Mouse (Mus musculus): ENCODE measurements around the gene Slc3a2. TPM values are rescaled to one million over a fixed set of nuclear protein-coding genes. Genes with fewer than 3 reads are reported as not detected.
A peak's percentile ranks its signal among the peaks of the same experiment; 100 is the strongest.

Gene Slc3a2
- 114 and 115 TPM in 2 replicates for polyA plus RNA-seq (2016; fragmentation: Nextera tagmentation; extraction: Ambion mirVana)

GRCm38 (mm10) chr19:8722907-8723573 is at the start of gene Slc3a2:
TSS of gene Slc3a2 (minus strand) at chr19:8723369.
- Histone ChIP-seq H3K4me3 (replicated peaks) (peak within 1 kb of the TSS; percentile 74), H3K36me3 (peaks cover 32% of the 10 kb centered on the region), H3K4me2 (peak within 1 kb of the TSS; percentile 86), H3K9ac (replicated peaks) (peak within 1 kb of the TSS; percentile 98), H3K27me3 (no peaks in the 10 kb centered on the region), H3K4me1 (replicated peaks) (peaks cover 22% of the 10 kb centered on the region), H3K9me3 (no peaks in the 10 kb centered on the region), H3K27ac (peak within 1 kb of the TSS; percentile 98)
- WGBS = under 1% methylated on average over 50 of the region's 50 CpGs
- peak; percentile 96 for ATAC-seq (ENCODE audit: insufficient number of reproducible peaks, insufficient read depth, low FRiP score, low TSS enrichment, low read depth)

- Histone ChIP-seq H3K9me3 (0 out of 2 replicates have a peak, but pooled peaks cover under 1% of the 10 kb centered on the region), H3K4me3 (replicated peaks) (peak within 1 kb of the TSS; percentile 70), H3K4me2 (peak within 1 kb of the TSS; percentile 69), H3K4me1 (replicated peaks) (peaks cover 30% of the 10 kb centered on the region), H3K27me3 (no peaks in the 10 kb centered on the region), H3K9ac (replicated peaks) (peak within 1 kb of the TSS; percentile 90), H3K27ac (peak within 1 kb of the TSS; percentile 91), H3K36me3 (peaks cover 75% of the 10 kb centered on the region)
- WGBS = 24% methylated on average over 29 of the region's 29 CpGs
- ATAC-seq (ENCODE audit: insufficient number of reproducible peaks, insufficient read depth, low FRiP score, low TSS enrichment, low read depth) = 0 out of 2 replicates have a peak, but pooled peaks have one; percentile 2
Measured at GRCm38 (mm10) chr19:8770567-8771270, 47.5 kb upstream of the Slc3a2 start, which contains the start of gene Tmem223. TSS of gene Tmem223 (plus strand) at chr19:8770996.

- Histone ChIP-seq H3K4me2 (no peak overlapping the region), H3K27ac (no peak overlapping the region), H3K9ac (replicated peaks) (no peak overlapping the region), H3K27me3 (no peaks in the 10 kb centered on the region), H3K4me3 (replicated peaks) (no peak overlapping the region), H3K9me3 (peaks cover 11% of the 10 kb centered on the region; the same call in 1 of the 2 replicates), H3K36me3 (peaks cover 94% of the 10 kb centered on the region), H3K4me1 (replicated peaks) (peaks cover 4% of the 10 kb centered on the region)
- WGBS = 95% methylated on average over 9 of the region's 9 CpGs
- ATAC-seq (ENCODE audit: insufficient number of reproducible peaks, insufficient read depth, low FRiP score, low TSS enrichment, low read depth) = 0 out of 2 replicates have a peak, but pooled peaks have one; percentile 20
Measured at GRCm38 (mm10) chr19:8765562-8765961, 42.4 kb upstream of the Slc3a2 start.

GRCm38 (mm10) chr19:8763276-8763675 is 40.1 kb upstream of the Slc3a2 start:
- Histone ChIP-seq H3K36me3 (peaks cover 73% of the 10 kb centered on the region), H3K9ac (replicated peaks) (no peak overlapping the region), H3K27me3 (no peaks in the 10 kb centered on the region), H3K9me3 (peaks cover 11% of the 10 kb centered on the region; the same call in 1 of the 2 replicates), H3K4me3 (replicated peaks) (no peak overlapping the region), H3K4me1 (replicated peaks) (peaks cover 4% of the 10 kb centered on the region), H3K4me2 (no peak overlapping the region), H3K27ac (no peak overlapping the region)
- WGBS = 90% methylated on average over 4 of the region's 4 CpGs
- ATAC-seq (ENCODE audit: insufficient number of reproducible peaks, insufficient read depth, low FRiP score, low TSS enrichment, low read depth) = no peak

GRCm38 (mm10) chr19:8760757-8761156 is 37.6 kb upstream of the Slc3a2 start:
- WGBS = 94% methylated on average over 2 of the region's 2 CpGs
- peaks cover 12% of the 10 kb centered on the region for H3K4me1 ChIP-seq (replicated peaks)
- no peak overlapping the region for H3K4me2 ChIP-seq
- peaks cover 10% of the 10 kb centered on the region; the same call in 1 of the 2 replicates for H3K9me3 ChIP-seq
- peaks cover 50% of the 10 kb centered on the region for H3K36me3 ChIP-seq
- no peak for ATAC-seq (ENCODE audit: insufficient number of reproducible peaks, insufficient read depth, low FRiP score, low TSS enrichment, low read depth)
- H3K27ac ChIP-seq = no peak overlapping the region
- H3K4me3 ChIP-seq (replicated peaks) = no peak overlapping the region
- no peaks in the 10 kb centered on the region for H3K27me3 ChIP-seq
- no peak overlapping the region for H3K9ac ChIP-seq (replicated peaks)

GRCm38 (mm10) chr19:8758899-8759298 is 35.7 kb upstream of the Slc3a2 start:
- no peak overlapping the region for H3K4me3 ChIP-seq (replicated peaks)

GRCm38 (mm10) chr19:8757471-8757998 is 34.4 kb upstream of the Slc3a2 start:
- no peaks in the 10 kb centered on the region for H3K27me3 ChIP-seq
- peak overlapping the region; percentile 97 for H3K4me3 ChIP-seq (replicated peaks)
- H3K4me1 ChIP-seq (replicated peaks) = peaks cover 16% of the 10 kb centered on the region
- 6% methylated on average over 14 of the region's 14 CpGs for WGBS
- peak overlapping the region; percentile 95 for H3K27ac ChIP-seq
- peaks cover 46% of the 10 kb centered on the region for H3K36me3 ChIP-seq
- peak overlapping the region; percentile 96 for H3K9ac ChIP-seq (replicated peaks)
- H3K4me2 ChIP-seq = peak overlapping the region; percentile 81
- H3K9me3 ChIP-seq = no peaks in the 10 kb centered on the region
- ATAC-seq (ENCODE audit: insufficient number of reproducible peaks, insufficient read depth, low FRiP score, low TSS enrichment, low read depth) = no peak

More at GRCm38 (mm10) chr19:8758899-8759298, 35.7 kb upstream of the Slc3a2 start:
- Histone ChIP-seq H3K27ac (no peak overlapping the region), H3K9me3 (no peaks in the 10 kb centered on the region), H3K9ac (replicated peaks) (no peak overlapping the region), H3K4me1 (replicated peaks) (peaks cover 16% of the 10 kb centered on the region), H3K27me3 (no peaks in the 10 kb centered on the region), H3K36me3 (peaks cover 47% of the 10 kb centered on the region), H3K4me2 (peak overlapping the region; percentile 81; the same call in 1 of the 2 replicates)
- no peak for ATAC-seq (ENCODE audit: insufficient number of reproducible peaks, insufficient read depth, low FRiP score, low TSS enrichment, low read depth)
- 84% methylated on average over 2 of the region's 2 CpGs for WGBS

- Histone ChIP-seq H3K9ac (replicated peaks) (peak within 1 kb of the TSS; percentile 96), H3K27me3 (no peaks in the 10 kb centered on the region), H3K4me1 (replicated peaks) (peaks cover 16% of the 10 kb centered on the region), H3K4me3 (replicated peaks) (peak within 1 kb of the TSS; percentile 97), H3K9me3 (no peaks in the 10 kb centered on the region), H3K27ac (peak within 1 kb of the TSS; percentile 95), H3K36me3 (peaks cover 46% of the 10 kb centered on the region), H3K4me2 (peak within 1 kb of the TSS; percentile 81)
- under 1% methylated on average over 73 of the region's 75 CpGs for WGBS
- peak; percentile 88 for ATAC-seq (ENCODE audit: insufficient number of reproducible peaks, insufficient read depth, low FRiP score, low TSS enrichment, low read depth)
Measured at GRCm38 (mm10) chr19:8756635-8757387, 33.6 kb upstream of the Slc3a2 start, which contains the start of gene Nxf1. TSS of gene Nxf1 (plus strand) at chr19:8757073.

GRCm38 (mm10) chr19:8755652-8756051 is 32.5 kb upstream of the Slc3a2 start:
- Histone ChIP-seq H3K27ac (no peak overlapping the region), H3K9me3 (no peaks in the 10 kb centered on the region), H3K36me3 (peaks cover 51% of the 10 kb centered on the region), H3K9ac (replicated peaks) (no peak overlapping the region), H3K27me3 (no peaks in the 10 kb centered on the region), H3K4me3 (replicated peaks) (peak overlapping the region; percentile 97; the same call in 1 of the 2 replicates), H3K4me1 (replicated peaks) (peaks cover 16% of the 10 kb centered on the region), H3K4me2 (peak overlapping the region; percentile 81)
- ATAC-seq (ENCODE audit: insufficient number of reproducible peaks, insufficient read depth, low FRiP score, low TSS enrichment, low read depth) = no peak
- 82% methylated on average over 3 of the region's 3 CpGs for WGBS

- no peaks in the 10 kb centered on the region for H3K27me3 ChIP-seq
- no peak for ATAC-seq (ENCODE audit: insufficient number of reproducible peaks, insufficient read depth, low FRiP score, low TSS enrichment, low read depth)
- peaks cover 9% of the 10 kb centered on the region for H3K4me1 ChIP-seq (replicated peaks)
- peaks cover 95% of the 10 kb centered on the region for H3K36me3 ChIP-seq
- H3K4me3 ChIP-seq (replicated peaks) = no peak overlapping the region
- no peak overlapping the region for H3K27ac ChIP-seq
- no peaks in the 10 kb centered on the region for H3K9me3 ChIP-seq
- no peak overlapping the region for H3K4me2 ChIP-seq
- no peak overlapping the region for H3K9ac ChIP-seq (replicated peaks)
- 72% methylated on average over 2 of the region's 2 CpGs for WGBS
Measured at GRCm38 (mm10) chr19:8747368-8747767, 24.2 kb upstream of the Slc3a2 start.

All from limb, embryonic 12.5 days (tissue).